Mouse (Mus musculus) c-Kit-positive CD71-negative TER-119-negative erythroid progenitor cells, embryonic 14.5 days (primary cell): ENCODE results near the gene Ubtd2.

Experiments
- DNase-seq: peaks from one replicate; pipeline ENCODE4 v3.0.0-alpha.2; 2013; ENCODE audit warnings: low read depth

The Ubtd2 gene

DNA sequence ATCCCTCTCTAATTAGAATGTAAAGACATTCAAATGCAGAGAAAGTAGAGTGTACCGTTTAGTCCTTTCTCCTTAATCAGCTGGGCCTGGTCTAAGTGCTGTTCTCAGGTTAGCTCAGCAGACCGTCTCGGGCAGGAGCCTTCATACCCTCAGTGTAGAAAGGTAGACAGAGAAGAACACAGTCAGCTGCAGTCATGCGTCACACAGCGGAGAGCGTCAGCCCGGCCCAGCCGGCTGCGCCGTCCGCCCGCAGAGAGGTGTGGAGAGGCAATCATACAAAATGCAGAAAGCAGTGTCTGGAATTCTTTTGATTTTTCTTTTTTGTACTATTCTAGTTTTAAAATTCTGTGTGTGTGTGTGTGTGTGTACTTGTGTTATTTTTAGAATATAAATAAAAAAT lies 90.4 kb downstream of the Ubtd2 start:
- no peak for DNase-seq

DNA sequence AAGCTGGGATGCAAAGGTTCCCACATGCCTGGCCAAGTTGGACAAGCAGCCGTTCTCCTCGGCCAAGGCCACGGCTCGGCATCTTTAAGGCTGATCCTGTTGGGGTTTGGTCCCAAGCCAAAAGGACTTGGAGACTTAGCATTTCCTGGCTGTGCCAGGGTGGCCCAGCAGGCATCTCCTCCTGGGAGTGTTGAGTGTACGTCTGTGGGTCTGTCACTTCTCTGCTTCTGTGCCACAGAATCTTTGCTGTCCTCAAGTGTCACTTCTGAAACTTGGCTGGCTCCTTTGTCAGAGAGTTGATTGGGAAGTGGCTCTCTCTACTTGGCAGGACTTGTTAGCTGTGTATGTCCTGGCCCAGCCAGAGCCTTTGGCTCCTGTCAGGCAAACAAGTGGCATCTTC lies 91.3 kb downstream of the Ubtd2 start:
- DNase-seq, result no peak

DNA sequence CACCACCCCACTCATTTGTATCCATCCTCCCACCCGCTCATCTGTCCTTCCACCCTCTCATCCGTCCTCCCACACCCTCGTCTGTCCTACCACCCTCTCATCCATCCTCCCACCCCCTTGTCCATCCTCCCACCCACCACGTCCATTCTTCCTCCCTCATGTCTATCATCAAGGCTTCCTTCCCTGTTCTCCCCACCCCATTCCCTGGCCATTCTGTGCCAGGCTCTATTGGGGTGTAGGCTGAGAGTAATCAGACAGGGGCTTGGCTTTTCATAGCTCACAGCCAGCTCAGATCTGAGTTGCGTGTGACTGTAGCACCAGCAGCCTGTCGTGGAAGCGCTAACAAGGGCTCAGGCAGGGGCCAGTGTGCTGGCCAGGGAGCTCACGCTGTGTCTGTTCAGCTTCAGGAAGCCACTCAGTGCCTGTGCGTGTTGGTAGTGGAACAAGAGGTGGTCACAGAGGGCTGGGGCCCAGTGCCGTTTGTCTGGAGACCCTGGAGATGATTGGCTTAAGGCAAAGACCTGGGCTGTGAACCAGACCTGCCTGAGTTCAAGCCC lies 92.3 kb downstream of the Ubtd2 start:
- DNase-seq, result no peak

DNA sequence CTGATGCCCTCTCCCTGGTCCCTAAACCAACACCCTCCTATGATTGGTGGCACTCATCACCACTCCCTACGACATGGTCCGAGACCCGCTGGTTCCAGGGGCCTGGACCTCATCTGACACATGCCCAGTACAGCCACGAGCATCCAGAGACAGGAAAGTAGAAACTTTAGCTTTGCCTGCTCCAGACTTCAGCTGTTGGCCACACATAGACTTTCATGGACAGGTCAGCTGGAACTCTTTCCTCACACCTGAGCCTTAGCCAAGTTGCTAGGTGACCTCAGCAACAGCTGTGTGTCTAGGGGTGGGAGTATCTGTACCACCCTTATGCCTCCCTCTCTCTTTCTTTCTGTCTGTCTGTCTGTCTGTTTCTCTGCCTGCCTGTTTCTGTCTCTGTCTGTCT lies 93.1 kb downstream of the Ubtd2 start:
- DNase-seq, result no peak

DNA sequence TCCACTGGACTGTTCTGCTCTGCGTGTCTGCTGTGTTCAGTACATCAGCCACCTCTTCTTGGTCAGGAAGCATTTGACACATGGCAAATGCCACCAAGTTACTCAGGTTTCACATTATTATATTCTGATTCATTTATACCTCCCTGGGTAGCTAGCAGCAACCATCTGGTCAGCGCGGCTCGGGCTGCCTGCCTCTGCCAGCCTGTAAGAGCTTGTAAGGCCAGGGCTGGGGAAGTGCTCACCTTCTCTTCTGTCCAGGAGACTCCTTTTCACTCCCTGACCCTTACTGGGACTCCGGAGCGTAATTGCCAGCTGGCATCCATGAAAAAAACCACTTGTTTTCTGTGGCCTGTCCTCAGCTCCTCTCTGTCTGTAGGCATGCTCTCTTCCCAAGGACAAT lies 94.1 kb downstream of the Ubtd2 start:
- DNase-seq, result no peak

DNA sequence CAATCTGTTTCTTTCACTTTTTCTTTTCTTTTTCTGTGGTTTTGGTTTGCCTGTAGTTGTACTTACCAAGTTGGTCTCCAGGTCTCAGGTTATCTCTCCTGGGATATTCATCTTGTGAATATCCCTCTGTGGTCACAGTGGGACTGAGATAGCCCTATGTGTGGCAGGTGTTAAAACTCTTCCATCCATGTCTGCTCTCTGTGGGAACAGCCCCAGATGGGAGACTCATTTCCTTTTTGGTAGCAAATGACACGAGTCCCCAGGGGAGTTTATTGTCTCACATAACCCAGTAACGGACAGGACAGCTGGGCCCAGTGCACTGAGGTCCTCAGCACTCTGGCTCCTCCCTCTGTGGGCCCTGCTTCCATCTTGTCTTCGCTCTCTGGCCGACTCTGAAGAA lies 94.9 kb downstream of the Ubtd2 start:
- DNase-seq, result no peak

DNA sequence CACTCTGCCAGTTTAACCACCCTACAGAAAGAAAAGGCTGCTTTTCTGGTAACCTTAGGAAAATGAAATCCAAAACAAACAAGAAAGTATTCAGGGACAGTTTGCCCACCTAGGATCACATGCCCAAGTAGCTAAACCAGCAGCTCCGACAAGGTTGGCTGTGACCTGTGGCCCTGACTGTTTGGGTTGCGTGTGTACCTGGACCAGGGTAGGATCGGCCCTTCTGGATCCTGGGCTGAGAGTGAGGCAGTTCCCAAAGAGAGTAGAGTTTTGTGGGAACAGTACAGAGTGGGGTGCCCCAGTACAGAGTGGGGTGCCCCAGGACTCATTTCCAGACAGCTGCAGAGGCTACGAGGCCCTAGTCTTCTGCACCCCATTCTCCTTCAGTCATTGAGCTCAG lies 95.9 kb downstream of the Ubtd2 start:
- DNase-seq, result no peak

DNA sequence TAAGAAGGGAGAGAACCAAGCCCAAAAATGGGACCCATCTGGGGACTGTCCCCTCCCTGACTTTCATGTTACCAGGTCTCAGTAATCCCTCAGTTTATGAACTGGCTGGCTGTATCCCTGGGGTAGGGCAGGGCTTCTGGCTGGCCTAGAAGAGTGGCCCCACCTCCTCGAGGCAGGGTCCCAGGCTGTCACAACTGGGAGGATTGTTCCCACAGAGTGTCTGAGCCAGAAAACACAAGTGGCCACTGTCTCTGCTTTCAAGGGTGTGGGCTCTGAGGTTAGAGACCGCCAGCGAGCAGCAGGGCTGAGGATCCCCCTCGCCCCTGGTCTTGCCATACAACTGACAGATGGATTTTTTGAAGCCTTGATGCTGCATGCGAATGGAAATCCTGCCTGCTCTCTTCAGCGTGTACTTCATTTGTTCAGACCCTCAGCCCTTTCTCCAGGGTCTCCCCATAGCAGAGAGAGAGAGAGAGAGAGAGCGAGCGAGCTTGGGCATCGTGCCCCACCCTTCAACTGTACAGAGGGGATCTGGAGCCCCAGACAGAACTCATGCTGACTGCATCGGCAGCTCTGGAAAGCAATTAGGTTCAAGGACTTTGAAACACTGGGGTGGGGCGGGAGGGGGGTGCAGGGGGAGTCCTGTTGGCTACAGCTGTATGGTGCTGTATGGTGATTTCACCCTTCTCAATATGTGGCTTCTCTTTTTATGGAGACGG lies 96.6 kb downstream of the Ubtd2 start:
- no peak for DNase-seq

DNA sequence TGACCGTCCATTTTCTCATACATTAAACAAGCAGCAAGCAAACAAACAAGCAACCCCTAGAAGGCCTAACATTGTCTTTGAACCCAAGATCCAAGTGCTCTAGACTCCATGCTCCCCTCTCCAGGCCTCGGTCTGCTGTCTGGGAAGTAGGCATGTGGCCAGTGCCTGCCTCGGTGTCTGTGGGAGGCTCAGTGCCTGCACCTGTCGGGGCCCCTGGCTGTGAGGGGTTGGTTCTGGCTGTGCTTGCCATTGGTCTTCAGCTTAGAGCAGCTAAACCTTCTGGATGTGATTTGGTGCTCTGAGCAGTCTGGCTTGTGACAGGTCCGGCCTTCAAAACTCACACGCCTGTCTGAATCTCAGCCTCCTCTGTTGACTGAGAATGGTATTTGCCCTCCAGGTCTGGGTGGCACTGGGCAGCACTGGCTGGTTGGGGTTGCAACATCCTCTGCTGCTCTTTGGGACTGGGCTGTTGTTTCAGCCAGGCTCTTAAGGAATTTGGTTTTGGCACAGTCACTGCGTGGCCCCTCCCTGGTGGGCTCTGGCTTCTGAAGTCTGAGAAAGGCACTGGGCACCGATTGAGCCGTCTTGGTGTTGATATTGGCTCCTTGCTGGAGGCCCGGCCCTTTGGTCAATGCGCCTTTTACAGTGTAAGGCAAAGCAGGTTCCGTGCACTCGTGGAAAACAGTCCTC lies 97.4 kb downstream of the Ubtd2 start:
- no peak for DNase-seq

DNA sequence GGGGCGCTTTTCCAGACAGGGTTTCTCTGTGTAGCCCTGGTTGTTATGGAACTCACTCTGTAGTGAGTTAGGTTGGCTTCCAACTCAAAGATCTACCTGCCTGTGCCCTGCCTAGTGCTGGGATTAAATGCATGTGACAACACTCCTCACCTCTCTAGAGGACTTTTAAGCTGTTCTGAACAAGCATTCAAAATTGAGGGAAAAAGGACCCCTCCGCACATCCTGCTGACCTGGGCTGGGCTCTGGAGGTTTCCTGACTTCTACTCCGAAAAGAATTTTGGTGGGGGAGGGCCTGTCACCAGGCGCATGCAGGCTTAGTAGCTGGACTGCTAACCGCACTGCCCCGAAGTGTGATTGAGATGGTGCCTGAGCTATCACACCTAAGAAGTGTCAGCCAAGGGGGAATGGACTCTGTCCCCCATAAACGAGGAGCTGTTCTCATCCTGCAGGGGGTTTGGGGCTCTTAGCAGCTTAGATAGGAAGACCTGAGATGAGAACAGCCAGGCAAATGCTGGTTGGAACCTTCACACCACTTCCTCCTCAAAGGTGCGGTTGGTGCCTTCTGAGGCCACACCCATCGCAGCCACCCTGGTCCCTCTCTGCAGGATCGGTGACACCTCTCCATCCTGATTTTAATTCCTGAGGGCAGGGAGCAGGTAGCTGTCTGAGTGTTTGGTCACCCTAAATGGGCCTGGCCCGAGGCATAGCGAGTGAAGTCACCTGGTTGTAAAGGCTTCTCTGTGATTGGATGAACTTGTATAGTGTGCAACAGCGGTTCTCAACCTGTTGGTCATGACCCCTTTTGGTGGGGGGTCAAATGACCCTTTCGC lies 98.4 kb downstream of the Ubtd2 start:
- no peak for DNase-seq

DNA sequence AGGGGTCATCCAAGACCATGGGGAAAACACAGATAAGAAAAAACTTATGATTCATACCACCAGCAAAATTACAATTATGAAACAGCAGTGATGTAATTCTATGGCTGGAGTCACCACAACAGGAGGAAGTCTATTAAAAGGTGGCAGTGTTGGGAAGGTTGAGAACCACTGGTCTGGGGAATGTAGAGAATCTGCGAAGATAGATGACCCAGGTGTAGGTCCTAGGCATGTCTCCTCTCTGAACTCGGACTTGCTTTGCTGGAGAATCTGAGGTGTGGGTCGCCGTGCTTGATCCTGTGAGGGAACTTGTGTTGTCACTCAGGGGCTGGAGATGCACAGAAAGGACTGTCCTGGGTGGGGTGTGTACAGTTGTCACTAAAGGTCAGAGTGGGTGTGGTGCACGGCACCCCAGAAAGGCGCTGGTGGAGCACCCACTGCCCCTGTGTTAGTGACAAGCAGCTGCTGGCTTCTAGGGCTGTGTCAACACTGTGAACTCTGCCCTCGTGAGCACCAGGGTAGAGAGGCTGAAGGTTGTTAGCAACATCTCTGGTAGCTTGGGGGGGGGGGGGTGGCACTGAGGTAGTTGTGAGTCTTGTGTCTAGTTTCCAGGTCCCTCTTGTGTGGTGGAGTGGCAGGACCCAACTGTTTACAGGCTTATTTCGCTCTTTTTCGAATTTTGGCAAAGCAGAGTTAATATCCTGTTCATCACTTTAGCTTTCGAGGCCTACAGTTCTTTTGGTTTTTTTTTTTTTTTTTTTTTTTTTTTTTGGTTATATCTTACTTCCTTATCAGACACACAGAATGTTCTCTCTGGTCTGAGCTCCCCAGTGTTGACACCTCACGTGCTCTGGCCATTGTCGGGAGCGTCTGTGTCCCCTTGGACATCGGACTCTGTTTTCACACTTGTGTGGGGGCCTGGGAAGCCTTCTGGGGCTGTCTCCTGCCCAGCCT lies 99.2 kb downstream of the Ubtd2 start:
- no peak for DNase-seq

DNA sequence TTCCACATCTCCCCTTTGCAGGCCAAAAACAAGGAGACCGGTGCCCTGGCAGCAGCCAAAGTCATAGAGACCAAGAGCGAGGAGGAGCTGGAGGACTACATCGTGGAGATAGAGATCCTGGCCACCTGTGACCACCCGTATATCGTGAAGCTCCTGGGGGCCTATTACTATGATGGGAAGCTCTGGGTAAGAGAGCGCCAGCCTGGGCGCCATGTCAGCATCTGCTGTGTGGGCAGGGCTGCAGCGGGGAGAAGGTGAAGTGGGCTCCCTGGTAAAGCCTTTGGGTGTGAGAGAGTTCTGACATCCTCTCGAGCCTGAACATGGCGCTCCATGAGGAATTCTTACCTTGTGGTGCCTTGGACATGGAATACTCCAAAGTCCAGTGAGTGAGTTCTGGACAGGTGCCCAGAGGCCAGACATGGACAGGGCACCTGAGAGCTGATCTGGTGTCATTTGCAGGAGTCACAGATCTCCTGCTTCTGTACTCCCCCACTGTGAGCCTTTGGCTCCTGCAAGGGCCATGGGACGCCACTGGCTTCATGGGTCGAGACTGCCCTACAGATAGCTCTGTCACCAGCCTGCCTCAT lies 100.0 kb downstream of the Ubtd2 start:
- no peak for DNase-seq

DNA sequence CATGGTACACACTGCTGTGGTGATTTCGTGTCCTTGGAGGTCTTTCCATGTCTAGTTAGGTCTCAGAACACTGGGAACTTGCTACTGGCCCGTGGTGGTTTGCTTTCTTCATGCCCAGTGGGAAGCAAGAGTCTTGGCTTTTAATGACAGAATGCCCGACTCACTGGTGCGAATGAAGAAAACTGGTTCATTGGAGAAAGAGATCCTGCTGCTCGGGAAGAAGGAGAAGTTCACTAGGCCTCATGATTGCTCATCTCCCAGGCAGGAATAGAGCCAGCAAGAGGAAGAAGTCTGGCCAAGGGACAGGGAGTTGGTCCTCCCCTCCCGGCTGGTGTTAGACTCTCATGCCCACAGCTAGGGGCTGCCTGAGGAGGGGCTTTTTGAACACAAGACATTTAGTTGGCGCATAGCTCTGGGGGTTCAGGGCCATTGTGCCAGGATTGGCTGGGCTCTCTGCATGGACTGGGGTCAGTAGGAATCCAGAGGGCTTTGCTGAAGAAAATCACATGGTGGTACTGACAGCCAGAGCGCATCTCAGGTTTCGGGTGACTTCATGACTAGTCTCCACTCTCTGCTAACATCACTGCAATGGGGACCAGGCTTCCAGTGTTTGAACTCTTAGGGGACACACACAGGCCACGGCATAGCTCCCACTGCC lies 101.3 kb downstream of the Ubtd2 start:
- DNase-seq, result no peak

DNA sequence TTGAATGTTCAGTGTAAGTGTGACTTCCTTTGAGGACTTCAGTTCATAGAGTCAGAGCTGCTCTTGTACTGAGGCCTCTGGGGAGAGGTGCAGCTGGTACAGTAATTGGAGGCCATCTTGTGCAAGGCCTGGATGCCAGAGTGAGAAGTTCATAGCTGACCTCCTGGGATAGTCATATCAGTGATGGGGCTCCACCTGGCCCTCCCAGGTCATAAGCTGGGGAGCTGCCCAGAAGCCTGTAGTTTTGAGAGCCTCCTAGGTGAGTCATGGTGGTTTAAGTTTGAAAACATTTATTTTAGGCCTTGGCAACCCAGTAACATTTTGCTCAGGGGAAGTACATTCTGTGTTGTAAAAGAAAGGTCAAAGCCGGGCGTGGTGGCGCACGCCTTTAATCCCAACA lies 102.9 kb downstream of the Ubtd2 start:
- DNase-seq, result no peak

DNA sequence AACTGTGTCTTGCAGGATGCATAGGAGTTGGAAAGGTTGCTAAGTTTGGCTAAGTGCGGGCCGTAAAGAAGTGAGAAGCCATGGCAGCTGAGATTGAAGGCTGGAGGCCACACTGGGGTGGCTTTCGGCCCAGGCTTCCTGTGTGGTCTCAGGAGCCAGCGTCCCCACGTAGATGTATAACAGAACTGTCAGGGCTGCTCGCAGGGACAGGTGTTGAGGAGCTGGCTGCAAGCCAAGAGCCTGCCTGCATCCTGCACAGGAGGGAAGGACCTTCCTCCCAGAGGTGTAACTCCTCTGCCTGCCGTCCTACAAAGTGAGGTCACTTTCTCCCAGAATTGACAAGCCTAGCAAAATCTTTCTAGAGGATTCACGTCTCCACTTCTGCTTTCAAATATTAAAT lies 103.5 kb downstream of the Ubtd2 start:
- no peak for DNase-seq

DNA sequence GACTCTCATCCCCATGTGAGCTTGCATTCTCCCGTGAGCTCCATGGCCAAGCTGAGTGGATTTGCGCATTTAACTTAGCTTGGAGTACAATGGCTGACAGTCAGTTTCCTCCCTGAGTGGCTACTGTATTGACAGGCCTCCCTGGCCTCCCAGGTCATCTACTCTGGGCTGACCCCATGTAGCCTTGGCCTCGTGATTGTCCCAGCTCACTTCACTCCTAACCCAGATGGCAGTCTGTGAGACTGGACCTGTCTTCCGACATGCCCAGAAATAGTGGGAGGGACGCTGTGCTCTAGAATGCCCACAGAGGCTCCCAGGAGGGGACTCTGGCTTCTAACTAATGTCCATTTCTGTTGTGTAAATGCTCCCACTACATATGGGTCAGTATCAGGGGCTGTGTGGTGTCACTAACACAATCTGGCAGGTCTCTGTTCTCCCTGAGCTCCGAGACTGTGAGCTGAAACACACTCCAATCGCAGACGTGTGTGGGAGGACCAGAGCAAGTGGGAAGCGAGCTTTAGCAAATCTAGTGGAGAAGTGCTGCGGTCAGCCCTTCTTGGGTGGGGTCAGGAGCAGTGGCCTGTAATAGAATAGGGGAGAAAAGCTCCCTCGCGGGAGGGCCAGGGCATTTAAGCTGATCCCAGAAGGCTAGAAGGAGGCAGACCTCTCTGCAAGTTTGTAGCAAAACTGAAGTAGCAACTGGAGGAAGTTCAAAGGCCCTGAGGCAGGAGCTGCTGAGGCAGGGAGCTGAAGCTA lies 105.0 kb downstream of the Ubtd2 start:
- DNase-seq, result no peak

DNA sequence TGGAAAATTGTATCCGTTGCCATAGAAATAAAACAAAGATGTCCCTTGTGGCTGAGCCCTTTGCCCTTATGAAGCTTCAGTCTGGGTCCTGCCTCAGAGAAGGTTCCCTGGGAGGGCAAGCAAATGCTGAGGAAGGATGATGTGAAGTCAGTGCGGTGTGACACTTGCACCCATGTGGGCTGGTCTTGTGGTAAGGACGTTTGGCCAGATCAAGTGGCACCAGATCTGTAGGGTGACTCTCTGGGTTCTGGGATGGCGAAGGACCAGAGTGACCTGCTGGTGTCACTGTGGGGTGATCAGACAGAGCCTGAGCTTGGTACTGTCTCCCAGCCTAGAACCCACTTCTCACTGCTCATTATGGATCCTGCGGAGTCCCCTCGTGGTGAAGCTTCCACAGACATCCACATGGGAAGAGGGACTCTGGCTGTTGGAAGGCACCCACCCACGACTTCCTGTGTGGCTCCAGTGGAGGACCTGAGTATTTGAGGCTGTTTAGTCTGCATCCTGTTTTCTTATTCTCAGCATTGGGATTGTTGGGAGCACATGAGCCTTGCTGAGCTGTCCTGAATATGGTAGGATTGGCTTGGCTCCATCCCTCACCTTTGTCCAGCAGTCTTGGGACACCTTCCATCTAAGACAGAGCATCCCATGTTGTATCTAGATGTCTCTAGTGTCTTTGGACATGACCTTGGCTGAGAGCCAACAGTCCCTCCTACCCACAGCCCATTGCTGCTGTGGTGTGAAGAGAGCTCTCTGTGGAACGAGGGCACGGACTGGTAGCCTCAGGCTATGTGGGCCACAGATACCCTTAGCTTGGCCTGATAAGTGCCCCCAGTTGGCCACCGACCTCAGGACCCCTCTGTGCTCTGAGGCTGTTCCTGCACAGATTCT lies 106.5 kb downstream of the Ubtd2 start:
- no peak for DNase-seq

DNA sequence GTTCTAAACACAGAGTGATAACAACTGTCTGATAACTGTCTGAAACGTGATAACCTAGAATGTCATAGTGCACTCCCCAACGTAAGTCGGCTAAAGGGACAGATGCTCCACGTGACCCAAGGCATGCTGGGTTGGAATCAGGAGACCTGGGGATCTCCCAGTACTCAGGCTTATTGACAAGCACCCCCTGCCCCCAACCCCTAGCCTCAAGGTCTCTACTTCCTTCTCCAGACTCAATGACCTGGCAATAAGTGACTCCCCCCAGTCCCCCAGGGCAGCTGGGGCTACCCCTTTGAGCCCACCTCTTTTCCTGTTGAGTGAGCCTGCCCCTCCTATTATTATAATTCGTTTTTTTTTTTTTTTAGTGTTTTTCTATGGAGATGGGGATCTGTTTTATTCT lies 107.5 kb downstream of the Ubtd2 start:
- no peak for DNase-seq

DNA sequence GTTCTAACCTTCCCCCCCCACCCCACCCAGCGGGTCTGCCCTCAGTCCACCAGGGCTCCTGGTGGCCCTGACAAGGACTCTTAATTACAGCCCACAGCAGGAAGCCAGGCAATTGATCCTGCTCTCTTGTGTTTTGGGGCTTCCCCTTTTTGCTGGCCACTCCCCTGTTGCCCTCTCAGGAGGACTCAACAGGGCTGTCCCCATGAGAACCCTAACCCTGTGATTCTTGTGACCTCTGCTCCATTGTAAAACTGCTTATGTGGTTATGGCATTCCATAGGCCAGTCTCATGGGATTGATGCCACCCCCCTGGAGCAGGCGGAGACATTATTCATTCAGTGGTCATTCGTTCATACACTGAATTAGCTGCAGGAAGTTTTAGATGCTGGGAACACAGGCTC lies 108.5 kb downstream of the Ubtd2 start:
- no peak for DNase-seq
